Mouse (Mus musculus) T-helper 2 cell (primary cell): Measurements from ENCODE around the gene Krba1.

ENCODE experiments used
- in situ Hi-C: fragments of 300-600 bp; cut with MboI, MseI; formaldehyde crosslinking; loops from one replicate; pipeline ENCODE4 v1.15.1; 2025; ENCODE audit warnings: high pct_unique_total_duplicates

Krba1 gene

GRCm38 (mm10) chr6:48424074-48424473 is 28.7 kb downstream of the Krba1 start:
- in situ Hi-C loops: no loop called here

- in situ Hi-C loops: no loop called here
Measured at GRCm38 (mm10) chr6:48426956-48427355, 31.6 kb downstream of the Krba1 start.

GRCm38 (mm10) chr6:48428769-48429557 is 33.6 kb downstream of the Krba1 start:
- in situ Hi-C loops: no loop called here

GRCm38 (mm10) chr6:48430748-48431147 is 35.4 kb downstream of the Krba1 start:
- in situ Hi-C loops: no loop called here

GRCm38 (mm10) chr6:48432893-48433816 is 37.8 kb downstream of the Krba1 start:
- in situ Hi-C loops: no loop called here

- in situ Hi-C loops: no loop called here
Measured at GRCm38 (mm10) chr6:48434651-48435050, 39.3 kb downstream of the Krba1 start.

- in situ Hi-C loops: no loop called here
Measured at GRCm38 (mm10) chr6:48435111-48435510, 39.7 kb downstream of the Krba1 start.

GRCm38 (mm10) chr6:48435706-48436349 is 40.4 kb downstream of the Krba1 start:
- in situ Hi-C loops: no loop called here

GRCm38 (mm10) chr6:48437679-48438376 is 42.4 kb downstream of the Krba1 start:
- in situ Hi-C loops: no loop called here

GRCm38 (mm10) chr6:48438475-48439125 is 43.2 kb downstream of the Krba1 start:
- in situ Hi-C loops: no loop called here

GRCm38 (mm10) chr6:48439654-48440053 is 44.3 kb downstream of the Krba1 start:
- in situ Hi-C loops: no loop called here

- in situ Hi-C loops: no loop called here
Measured at GRCm38 (mm10) chr6:48440306-48441014, 45.1 kb downstream of the Krba1 start.

GRCm38 (mm10) chr6:48443592-48444309 is 48.4 kb downstream of the Krba1 start:
- in situ Hi-C loops: no loop called here

- in situ Hi-C loops: no loop called here
Measured at GRCm38 (mm10) chr6:48444310-48445180, 49.2 kb downstream of the Krba1 start.

GRCm38 (mm10) chr6:48445181-48446101 is 50.1 kb downstream of the Krba1 start, which contains the start of gene Zfp467:
Gene Zfp467, minus strand, starts transcription at chr6:48445825.
- in situ Hi-C loops: no loop called here

- in situ Hi-C loops: no loop called here
Measured at GRCm38 (mm10) chr6:48446256-48446655, 50.9 kb downstream of the Krba1 start.

GRCm38 (mm10) chr6:48446896-48447295 is 51.5 kb downstream of the Krba1 start:
- in situ Hi-C loops: no loop called here
